Mouse (Mus musculus): ENCODE measurements around the gene Slc52a3. TPM values are rescaled to one million over a fixed set of nuclear protein-coding genes. Genes with fewer than 3 reads are reported as not detected.

The Slc52a3 gene
- polyA plus RNA-seq, 1 experiment from 2014 or later, result 0.94 TPM

DNA sequence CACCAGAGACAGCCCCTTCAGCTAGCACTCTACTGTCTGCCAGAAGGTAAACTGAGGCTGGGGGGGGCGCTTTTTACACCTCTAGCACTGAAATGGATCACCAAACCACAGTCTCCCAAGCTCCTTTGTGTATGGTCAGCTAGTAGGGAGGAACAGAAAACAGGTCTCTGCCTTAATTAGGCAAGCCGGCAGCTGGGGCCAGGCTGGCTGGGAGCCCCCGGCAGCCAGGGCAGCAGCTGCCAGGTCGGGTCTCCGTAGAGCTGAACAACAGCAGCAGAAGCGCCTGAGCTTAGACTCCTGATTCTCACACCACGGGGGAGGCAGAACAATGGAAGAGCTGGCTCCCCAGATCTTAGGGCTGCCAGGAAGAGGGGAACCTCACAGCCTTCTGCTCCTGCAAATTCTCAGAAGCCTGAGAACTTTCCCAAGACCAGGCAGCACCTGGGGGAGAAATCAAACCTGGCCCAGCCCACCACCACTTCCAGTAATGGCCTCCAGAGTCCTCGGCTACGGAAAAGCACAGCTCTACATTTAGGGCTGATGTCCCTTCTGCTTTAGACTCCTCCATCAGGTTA lies 29.0 kb upstream of the Slc52a3 start:
- Histone ChIP-seq H3K27me3 (0 out of 2 replicates have a peak, but pooled peaks cover 7% of the 10 kb centered on the region), H3K4me3 (peak overlapping the region; percentile 53), H3K27ac (replicated peaks) (peak overlapping the region; percentile 90), H3K4me2 (replicated peaks) (peak overlapping the region; percentile 76), H3K9ac (replicated peaks) (peak overlapping the region; percentile 38; the same call in 1 of the 2 replicates), H3K36me3 (peaks cover 20% of the 10 kb centered on the region), H3K4me1 (peaks cover 86% of the 10 kb centered on the region), H3K9me3 (no peaks in the 10 kb centered on the region)
- WGBS, result 14% methylated on average over 9 of the region's 9 CpGs
- peak; percentile 50 for ATAC-seq (ENCODE audit: low FRiP score, low read depth)

- peak overlapping the region; percentile 53 for H3K4me3 ChIP-seq
- peaks cover 86% of the 10 kb centered on the region for H3K4me1 ChIP-seq
- H3K27ac ChIP-seq (replicated peaks), result peak overlapping the region; percentile 90
- H3K4me2 ChIP-seq (replicated peaks), result peak overlapping the region; percentile 76
- no peak for ATAC-seq (ENCODE audit: low FRiP score, low read depth)
- peaks cover 20% of the 10 kb centered on the region for H3K36me3 ChIP-seq
- H3K27me3 ChIP-seq, result 0 out of 2 replicates have a peak, but pooled peaks cover 10% of the 10 kb centered on the region
- WGBS, result 58% methylated on average over 2 of the region's 2 CpGs
- H3K9me3 ChIP-seq, result no peaks in the 10 kb centered on the region
- peak overlapping the region; percentile 38; the same call in 1 of the 2 replicates for H3K9ac ChIP-seq (replicated peaks)
These were observed 28.5 kb upstream of the Slc52a3 start for GRCm38 (mm10) chr2:151967792-151968191.

- peak overlapping the region; percentile 41 for H3K9ac ChIP-seq (replicated peaks)
- H3K27me3 ChIP-seq, result 0 out of 2 replicates have a peak, but pooled peaks cover 10% of the 10 kb centered on the region
- WGBS, result 78% methylated on average over 8 of the region's 8 CpGs
- peak overlapping the region; percentile 53 for H3K4me3 ChIP-seq
- H3K36me3 ChIP-seq, result peaks cover 20% of the 10 kb centered on the region
- peaks cover 88% of the 10 kb centered on the region for H3K4me1 ChIP-seq
- H3K27ac ChIP-seq (replicated peaks), result peak overlapping the region; percentile 90
- H3K9me3 ChIP-seq, result no peaks in the 10 kb centered on the region
- ATAC-seq (ENCODE audit: low FRiP score, low read depth), result no peak
- peak overlapping the region; percentile 76 for H3K4me2 ChIP-seq (replicated peaks)
These were observed 27.9 kb upstream of the Slc52a3 start for GRCm38 (mm10) chr2:151968451-151968850.

GRCm38 (mm10) chr2:151968986-151969385 lies 27.3 kb upstream of the Slc52a3 start:
- H3K27ac ChIP-seq (replicated peaks), result peak overlapping the region; percentile 90
- 83% methylated on average over 7 of the region's 7 CpGs for WGBS
- no peak for ATAC-seq (ENCODE audit: low FRiP score, low read depth)

GRCm38 (mm10) chr2:151969396-151969795 lies 26.9 kb upstream of the Slc52a3 start:
- 90% methylated on average over 6 of the region's 6 CpGs for WGBS
- H3K9ac ChIP-seq (replicated peaks), result peak overlapping the region; percentile 78; the same call in 1 of the 2 replicates
- peak overlapping the region; percentile 90; the same call in 1 of the 2 replicates for H3K27ac ChIP-seq (replicated peaks)
- peaks cover 88% of the 10 kb centered on the region for H3K4me1 ChIP-seq
- 0 out of 2 replicates have a peak, but pooled peaks cover 10% of the 10 kb centered on the region for H3K27me3 ChIP-seq
- H3K36me3 ChIP-seq, result peaks cover 20% of the 10 kb centered on the region
- no peak for ATAC-seq (ENCODE audit: low FRiP score, low read depth)
- H3K4me2 ChIP-seq (replicated peaks), result peak overlapping the region; percentile 76
- H3K9me3 ChIP-seq, result no peaks in the 10 kb centered on the region
- H3K4me3 ChIP-seq, result peak overlapping the region; percentile 53

More at GRCm38 (mm10) chr2:151968986-151969385, 27.3 kb upstream of the Slc52a3 start:
- peak overlapping the region; percentile 41 for H3K9ac ChIP-seq (replicated peaks)
- H3K4me3 ChIP-seq, result peak overlapping the region; percentile 53
- peaks cover 20% of the 10 kb centered on the region for H3K36me3 ChIP-seq
- no peaks in the 10 kb centered on the region for H3K9me3 ChIP-seq
- H3K27me3 ChIP-seq, result 0 out of 2 replicates have a peak, but pooled peaks cover 10% of the 10 kb centered on the region
- H3K4me2 ChIP-seq (replicated peaks), result peak overlapping the region; percentile 76
- H3K4me1 ChIP-seq, result peaks cover 88% of the 10 kb centered on the region

DNA sequence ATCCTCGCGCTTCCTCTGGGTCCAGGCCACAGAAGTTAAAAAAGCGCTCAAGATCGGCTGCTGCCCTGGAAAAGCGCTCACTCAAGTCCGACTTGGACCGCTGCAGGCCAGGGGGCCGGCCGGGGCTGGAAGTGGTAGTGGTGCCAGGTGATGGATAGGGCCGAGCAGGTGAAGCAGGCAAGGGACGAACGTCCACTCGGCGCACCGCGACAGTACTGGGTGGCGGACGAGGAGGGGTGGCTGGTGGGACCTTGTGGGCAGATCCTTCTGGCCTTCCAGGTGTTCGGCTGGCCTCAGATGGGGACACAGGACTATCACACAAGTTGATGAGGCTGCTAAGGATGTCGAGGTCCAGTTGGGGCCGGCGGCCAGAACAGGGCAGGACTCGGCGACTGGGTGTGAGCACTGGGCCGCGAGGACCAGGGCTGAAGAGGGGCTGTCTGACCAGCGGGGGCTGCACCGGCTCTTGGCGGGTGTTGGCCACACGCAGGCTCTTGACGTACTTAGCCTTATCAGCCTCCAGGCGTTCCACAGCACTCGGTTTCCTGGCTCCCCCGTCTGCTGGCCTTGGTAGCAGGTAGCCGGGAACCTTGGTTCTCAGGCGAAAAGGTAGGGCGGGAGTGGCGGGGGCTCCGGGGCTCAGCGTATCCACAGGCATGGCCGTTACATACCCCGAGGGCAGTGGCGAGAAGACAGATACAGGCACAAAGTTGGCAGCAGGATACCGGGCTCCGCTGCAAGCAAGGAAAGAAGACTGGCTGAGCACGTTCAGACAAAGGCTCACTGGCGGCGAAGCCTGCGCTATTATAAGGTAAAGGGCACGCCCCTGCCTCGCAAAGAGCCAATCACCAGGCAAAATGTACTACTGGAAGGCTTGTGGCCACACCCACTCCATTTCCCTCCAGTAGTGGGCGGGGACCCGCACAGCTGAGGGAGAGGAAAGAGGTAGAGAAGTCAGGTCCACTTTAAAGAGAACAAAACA lies 25.8 kb upstream of the Slc52a3 start:
- 42% methylated on average over 53 of the region's 53 CpGs for WGBS
- Histone ChIP-seq H3K36me3 (peaks cover 20% of the 10 kb centered on the region), H3K4me2 (replicated peaks) (peak overlapping the region; percentile 76), H3K9me3 (no peaks in the 10 kb centered on the region), H3K9ac (replicated peaks) (peak overlapping the region; percentile 78), H3K27ac (replicated peaks) (peak overlapping the region; percentile 90), H3K4me3 (peak overlapping the region; percentile 53), H3K4me1 (peaks cover 86% of the 10 kb centered on the region), H3K27me3 (0 out of 2 replicates have a peak, but pooled peaks cover 10% of the 10 kb centered on the region)
- peak; percentile 80 for ATAC-seq (ENCODE audit: low FRiP score, low read depth)

DNA sequence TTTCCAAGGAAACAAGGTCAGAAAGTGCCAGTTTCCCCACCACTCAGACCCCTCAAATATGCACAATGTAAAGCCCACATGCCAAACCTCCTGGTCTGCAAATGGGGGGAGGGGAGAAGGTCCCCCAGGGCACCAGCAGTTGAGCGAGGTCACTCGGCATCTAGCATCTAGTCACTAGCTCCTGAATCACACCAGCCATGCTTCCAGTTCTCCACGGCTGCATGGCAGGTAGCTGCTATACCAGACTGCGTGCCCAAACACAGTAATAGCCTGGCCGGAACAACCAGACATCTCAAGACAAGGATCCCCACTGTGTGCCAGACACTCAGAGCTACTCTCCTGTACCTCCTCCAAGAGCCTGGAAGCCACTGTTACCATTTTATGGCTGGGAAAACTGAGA lies 24.6 kb upstream of the Slc52a3 start:
- Histone ChIP-seq H3K9me3 (no peaks in the 10 kb centered on the region), H3K36me3 (peaks cover 25% of the 10 kb centered on the region), H3K27me3 (0 out of 2 replicates have a peak, but pooled peaks cover 10% of the 10 kb centered on the region), H3K9ac (replicated peaks) (no peak overlapping the region), H3K4me3 (no peak overlapping the region), H3K4me1 (peaks cover 88% of the 10 kb centered on the region), H3K27ac (replicated peaks) (no peak overlapping the region), H3K4me2 (replicated peaks) (peak overlapping the region; percentile 76)
- no peak for ATAC-seq (ENCODE audit: low FRiP score, low read depth)
- WGBS, result 78% methylated on average over 5 of the region's 5 CpGs

- Histone ChIP-seq H3K4me1 (peaks cover 88% of the 10 kb centered on the region), H3K27me3 (0 out of 2 replicates have a peak, but pooled peaks cover 10% of the 10 kb centered on the region), H3K36me3 (peaks cover 25% of the 10 kb centered on the region), H3K9me3 (no peaks in the 10 kb centered on the region), H3K9ac (replicated peaks) (peak overlapping the region; percentile 63), H3K4me2 (replicated peaks) (peak overlapping the region; percentile 66), H3K27ac (replicated peaks) (peak overlapping the region; percentile 93), H3K4me3 (peak overlapping the region; percentile 42)
- peak; percentile 82 for ATAC-seq (ENCODE audit: low FRiP score, low read depth)
- WGBS, result 9% methylated on average over 23 of the region's 23 CpGs
These were observed 23.3 kb upstream of the Slc52a3 start for GRCm38 (mm10) chr2:151972880-151973594.

- Histone ChIP-seq H3K4me2 (replicated peaks) (peak overlapping the region; percentile 66), H3K4me3 (peak overlapping the region; percentile 42), H3K9me3 (no peaks in the 10 kb centered on the region), H3K27me3 (0 out of 2 replicates have a peak, but pooled peaks cover 10% of the 10 kb centered on the region), H3K36me3 (peaks cover 18% of the 10 kb centered on the region), H3K4me1 (peaks cover 88% of the 10 kb centered on the region), H3K27ac (replicated peaks) (peak overlapping the region; percentile 93), H3K9ac (replicated peaks) (peak overlapping the region; percentile 63)
- 5% methylated on average over 36 of the region's 36 CpGs for WGBS
- ATAC-seq (ENCODE audit: low FRiP score, low read depth), result peak; percentile 11; the same call in 1 of the 2 replicates
These were observed 22.4 kb upstream of the Slc52a3 start for GRCm38 (mm10) chr2:151973595-151974562.

DNA sequence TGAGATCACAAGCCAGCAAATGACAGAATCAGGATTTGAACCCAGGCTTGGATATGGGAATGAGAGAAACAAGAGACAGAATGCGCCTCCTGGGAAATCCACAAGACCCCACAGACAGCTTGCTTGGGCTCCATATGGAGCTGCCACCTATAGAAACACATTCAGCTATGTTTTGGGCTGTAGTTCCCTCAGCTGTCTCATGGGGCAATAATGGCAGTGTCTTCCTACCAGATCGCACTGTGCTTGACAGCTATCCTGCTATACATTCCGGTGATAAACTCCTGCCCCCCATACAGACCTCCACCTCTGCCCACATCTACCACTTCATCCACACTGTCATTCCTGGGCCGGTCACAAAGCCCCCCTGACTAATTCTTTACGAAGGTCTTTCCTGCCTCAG lies 21.0 kb upstream of the Slc52a3 start:
- H3K9ac ChIP-seq (replicated peaks), result no peak overlapping the region
- WGBS, result 90% methylated on average over 5 of the region's 5 CpGs
- H3K36me3 ChIP-seq, result peaks cover 5% of the 10 kb centered on the region; the same call in 1 of the 2 replicates
- H3K9me3 ChIP-seq, result no peaks in the 10 kb centered on the region
- 0 out of 2 replicates have a peak, but pooled peaks cover 10% of the 10 kb centered on the region for H3K27me3 ChIP-seq
- H3K4me3 ChIP-seq, result no peak overlapping the region
- no peak overlapping the region for H3K4me2 ChIP-seq (replicated peaks)
- no peak for ATAC-seq (ENCODE audit: low FRiP score, low read depth)
- H3K4me1 ChIP-seq, result peaks cover 84% of the 10 kb centered on the region
- no peak overlapping the region for H3K27ac ChIP-seq (replicated peaks)

All from midbrain, embryonic 12.5 days (tissue).